Mouse (Mus musculus): ENCODE measurements around the gene Iqgap1.

The Iqgap1 gene

DNA sequence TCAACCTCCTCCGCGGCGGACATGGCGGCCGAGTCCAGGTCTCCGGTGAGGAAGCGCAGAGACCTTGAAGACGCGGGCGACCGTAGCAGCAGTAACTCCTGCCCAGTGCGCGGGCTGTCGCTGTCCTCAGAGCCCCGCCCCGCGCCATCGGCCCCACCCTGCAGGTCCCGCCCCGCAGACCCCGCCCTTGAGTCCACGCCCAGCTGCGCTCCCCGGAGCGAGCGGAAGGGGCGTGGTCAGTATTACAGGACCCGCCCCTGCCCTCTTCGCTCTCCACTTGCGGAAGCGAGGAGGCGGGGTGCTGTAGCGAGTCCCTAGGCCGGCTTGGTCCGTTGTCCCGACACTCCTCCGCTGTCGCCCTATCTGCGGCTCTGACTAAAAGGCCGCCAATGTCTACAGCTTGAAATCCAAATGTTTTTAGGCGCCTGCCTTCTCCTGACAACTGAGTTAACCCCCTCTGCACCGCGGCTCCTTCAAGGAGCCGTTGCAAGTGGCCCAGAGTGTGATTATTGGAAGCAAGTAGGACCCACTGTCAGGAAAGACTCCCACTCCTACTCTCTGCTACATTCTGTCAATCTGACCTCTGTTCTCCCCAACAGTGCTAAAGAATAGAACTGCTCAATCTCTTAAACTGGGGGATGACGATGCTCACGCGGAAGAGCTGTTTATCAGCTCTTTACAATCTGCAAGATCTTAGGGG lies 22.5 kb downstream of the Iqgap1 start:
- DNase-seq (ENCODE audit: low read depth, low spot score), result peak; percentile 98

- DNase-seq (ENCODE audit: low read depth, low spot score), result peak; percentile 46
These were observed 23.2 kb downstream of the Iqgap1 start for GRCm38 (mm10) chr7:80802412-80803160.

- DNase-seq (ENCODE audit: low read depth, low spot score), result no peak
These were observed 26.5 kb downstream of the Iqgap1 start for GRCm38 (mm10) chr7:80799307-80799706.

DNA sequence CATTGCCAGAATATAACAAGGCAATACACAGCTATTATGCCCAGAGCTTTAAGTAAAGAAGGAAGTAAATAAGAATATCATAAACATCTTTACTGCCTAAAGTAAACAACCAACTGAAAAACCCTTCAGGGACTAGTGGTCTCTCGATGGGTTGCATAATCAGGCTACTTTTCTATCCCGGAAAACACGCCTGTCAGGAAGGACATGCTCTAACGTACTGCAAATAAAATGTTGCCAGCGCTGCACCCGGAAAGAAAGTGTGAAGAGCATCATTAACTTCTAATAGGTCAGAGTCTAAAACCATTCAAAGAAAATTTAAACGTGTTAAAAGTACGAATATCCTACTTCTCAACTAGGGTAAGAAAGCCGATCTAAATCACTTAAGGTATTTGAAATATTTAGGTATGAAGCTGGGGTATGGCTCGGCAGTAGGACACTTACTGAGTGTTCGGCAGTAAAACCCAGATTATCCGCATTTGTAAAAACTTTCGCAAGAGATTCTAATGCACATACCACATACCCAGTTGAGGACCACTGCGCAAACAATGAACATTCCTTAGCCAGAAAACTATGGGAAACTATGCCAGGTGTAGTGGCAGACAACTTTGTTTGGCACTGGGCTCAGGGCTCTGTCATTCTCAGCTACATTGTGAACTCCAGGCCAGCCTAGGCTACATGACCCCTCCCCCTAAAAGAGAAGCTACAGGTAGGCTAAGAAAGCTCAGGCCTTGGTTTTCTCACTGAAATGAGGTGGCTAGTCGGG lies 28.8 kb downstream of the Iqgap1 start:
- DNase-seq (ENCODE audit: low read depth, low spot score), result no peak

DNA sequence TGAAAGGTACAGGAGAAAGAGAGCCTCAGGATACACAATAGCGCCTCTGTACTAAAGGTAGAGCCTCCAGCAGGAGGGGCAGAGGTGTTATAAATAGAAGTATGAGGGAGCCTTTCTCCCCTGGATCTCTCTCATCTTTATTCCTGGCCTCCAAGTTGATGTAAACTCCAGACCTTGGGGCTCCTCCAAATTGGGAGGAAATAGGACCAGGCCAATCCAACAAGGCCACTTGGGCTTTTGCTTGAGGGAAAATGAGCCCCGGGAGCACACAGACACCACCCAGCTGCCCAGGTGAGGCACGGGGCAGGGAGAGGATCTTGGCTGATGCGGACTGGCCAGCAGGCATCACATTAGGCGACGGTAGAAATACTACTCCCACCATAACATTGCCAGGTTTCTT lies 29.5 kb downstream of the Iqgap1 start:
- peak; percentile 56 for DNase-seq (ENCODE audit: low read depth, low spot score)

DNA sequence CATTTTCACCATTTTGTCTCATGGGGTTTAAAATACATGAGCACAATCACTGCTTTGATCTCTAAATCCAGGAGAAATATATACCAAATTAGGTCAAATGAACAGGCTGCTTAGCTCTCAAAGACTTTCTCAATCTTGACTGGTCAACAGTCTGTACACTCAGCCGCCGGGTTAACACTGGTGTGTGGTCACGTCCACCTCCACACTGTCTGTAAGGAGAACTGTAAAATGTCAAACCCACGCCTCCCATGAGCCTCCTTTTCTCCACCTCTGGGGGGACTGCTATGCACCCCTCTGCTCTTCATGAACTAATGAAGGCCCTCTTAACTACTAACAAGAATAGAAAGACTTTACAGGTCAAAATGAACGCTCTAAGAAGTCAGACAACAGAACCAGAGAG lies 36.2 kb downstream of the Iqgap1 start:
- no peak for DNase-seq (ENCODE audit: low read depth, low spot score)

DNA sequence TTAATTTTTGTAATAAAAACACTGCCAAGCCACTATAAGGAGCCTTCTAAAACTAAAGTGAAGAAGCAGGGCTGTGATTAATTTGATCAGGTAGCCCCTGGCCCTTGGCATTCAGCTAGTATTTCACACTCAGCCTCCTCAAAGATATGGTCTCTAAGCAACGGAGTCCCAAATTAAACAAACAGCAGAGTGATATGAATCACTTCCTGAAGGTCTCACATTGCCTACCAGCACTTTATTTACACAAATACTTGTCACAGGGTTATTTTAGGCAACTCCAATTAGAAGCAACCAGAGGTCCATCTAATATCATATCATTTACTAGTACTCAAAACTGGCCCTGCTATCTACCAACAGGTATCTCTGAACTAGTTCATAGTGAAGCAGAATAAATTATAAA lies 36.7 kb downstream of the Iqgap1 start:
- DNase-seq (ENCODE audit: low read depth, low spot score), result peak; percentile 43

GRCm38 (mm10) chr7:80788002-80788401 lies 37.8 kb downstream of the Iqgap1 start:
- no peak for DNase-seq (ENCODE audit: low read depth, low spot score)

DNA sequence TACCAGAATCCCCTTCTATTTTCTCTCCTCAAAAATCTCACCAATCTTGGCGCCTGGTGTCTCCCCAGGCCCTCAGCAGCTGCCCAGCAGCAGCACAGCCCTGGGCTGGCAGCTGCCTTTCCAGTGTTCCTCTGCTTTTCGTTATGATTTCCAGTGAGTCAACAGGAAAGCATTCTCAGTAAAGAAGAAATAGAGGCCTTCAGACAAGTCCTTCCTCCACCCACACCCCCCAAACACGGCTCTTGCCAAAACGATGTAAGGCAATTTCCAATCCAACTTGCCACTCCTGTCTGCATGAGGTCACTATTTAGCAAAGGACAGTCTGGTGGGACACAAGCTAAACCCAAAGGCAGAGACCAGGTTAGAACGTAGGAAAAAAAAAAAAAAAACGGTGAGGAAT lies 39.0 kb downstream of the Iqgap1 start:
- DNase-seq (ENCODE audit: low read depth, low spot score), result peak; percentile 58

GRCm38 (mm10) chr7:80783841-80784240 lies 41.9 kb downstream of the Iqgap1 start:
- DNase-seq (ENCODE audit: low read depth, low spot score), result no peak

- no peak for DNase-seq (ENCODE audit: low read depth, low spot score)
These were observed 43.3 kb downstream of the Iqgap1 start for GRCm38 (mm10) chr7:80782155-80783109.

DNA sequence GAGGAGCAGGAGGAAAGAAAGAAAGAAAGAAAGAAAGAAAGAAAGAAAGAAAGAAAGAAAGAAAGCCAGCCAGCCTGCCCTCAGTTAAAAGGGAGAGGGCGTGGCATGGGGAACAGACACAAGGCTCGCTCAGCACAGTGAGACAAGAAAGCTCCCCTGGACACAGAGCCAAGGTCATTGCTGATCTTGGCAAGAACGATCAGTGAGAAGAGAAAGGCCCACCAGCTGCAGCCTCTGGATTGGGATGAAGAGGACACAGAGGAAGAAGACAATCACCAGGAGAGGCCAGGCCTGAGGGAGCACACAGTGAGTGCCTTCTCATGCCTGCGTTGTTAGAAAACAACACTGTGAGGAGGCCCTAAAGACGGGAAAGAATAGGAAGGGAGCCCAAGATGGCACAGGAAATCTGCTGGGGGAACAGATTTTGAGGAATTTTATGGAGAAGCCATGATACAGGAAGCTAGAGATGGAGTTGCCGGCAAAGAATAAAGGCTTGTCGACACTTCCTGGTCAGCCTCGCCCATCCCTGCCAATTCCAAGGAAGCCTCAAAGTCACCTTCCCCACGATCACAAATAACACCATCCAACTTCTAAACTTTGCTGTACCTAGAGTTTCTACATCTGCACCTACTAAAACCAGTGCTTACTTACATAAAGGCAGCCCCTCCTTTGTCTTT lies 44.2 kb downstream of the Iqgap1 start:
- DNase-seq (ENCODE audit: low read depth, low spot score), result peak; percentile 61

- peak; percentile 71 for DNase-seq (ENCODE audit: low read depth, low spot score)
These were observed 46.7 kb downstream of the Iqgap1 start for GRCm38 (mm10) chr7:80778958-80779669.

- DNase-seq (ENCODE audit: low read depth, low spot score), result no peak
These were observed 47.4 kb downstream of the Iqgap1 start for GRCm38 (mm10) chr7:80778376-80778775.

DNA sequence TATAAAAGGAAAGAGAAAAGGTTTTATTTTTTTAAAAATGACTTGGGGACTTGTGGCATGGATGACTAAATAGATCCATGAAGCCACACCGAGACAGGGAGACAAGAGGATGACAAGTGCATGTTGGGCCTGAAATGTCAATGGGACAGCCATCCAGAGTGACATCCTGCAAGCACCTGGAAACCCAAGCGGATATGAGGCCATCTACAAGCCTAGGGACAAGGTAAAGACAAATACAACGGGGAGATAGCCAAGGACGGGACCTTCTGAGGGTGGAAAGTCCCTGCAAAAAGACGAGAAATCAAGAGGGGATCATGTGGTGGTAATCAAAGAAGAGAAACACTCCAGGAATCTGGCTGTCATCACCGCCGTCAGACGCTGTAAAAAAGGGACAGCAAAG lies 48.6 kb downstream of the Iqgap1 start:
- DNase-seq (ENCODE audit: low read depth, low spot score), result no peak

- DNase-seq (ENCODE audit: low read depth, low spot score), result no peak
These were observed 49.7 kb downstream of the Iqgap1 start for GRCm38 (mm10) chr7:80776090-80776489.

GRCm38 (mm10) chr7:80775448-80775904 lies 50.3 kb downstream of the Iqgap1 start:
- no peak for DNase-seq (ENCODE audit: low read depth, low spot score)

DNA sequence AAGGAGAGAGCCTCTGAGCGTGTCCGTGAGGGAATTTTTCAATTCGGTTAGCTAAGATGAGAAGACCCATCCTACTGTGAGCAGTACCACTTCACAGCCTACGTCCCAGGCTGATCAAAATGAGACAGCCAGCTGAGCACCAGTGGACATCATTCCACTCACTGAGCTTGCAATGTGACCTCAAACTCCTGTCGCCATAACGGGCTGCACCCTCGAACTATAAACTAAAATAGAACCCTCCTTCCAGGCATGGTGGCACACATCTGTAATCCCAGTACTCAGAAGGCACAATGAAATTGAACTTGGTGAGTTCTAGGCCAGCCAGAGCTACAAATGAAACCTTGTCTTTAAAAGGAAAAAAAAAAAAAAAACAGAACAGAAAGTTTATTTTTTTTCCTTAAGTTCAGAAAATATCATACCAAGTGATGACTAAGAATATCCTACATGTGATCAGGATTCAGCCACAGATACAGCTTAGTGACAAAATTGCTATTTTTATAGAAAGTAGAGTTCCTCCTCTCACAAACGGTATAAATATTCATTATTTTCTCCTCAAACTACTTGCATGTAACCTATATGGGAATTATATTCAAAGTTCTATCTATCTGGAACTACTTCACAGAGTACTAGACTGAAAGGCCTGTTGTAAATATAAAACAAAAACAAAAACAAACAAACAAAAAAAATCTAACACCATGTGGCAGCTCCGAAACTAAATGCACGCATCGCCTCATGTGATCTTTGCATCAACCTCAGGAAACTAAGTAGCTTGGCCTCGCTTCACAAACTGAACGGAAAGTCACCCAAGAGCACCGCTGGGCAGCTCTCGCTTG lies 50.9 kb downstream of the Iqgap1 start:
- DNase-seq (ENCODE audit: low read depth, low spot score), result no peak

Data from skeletal muscle tissue, adult 2 months (tissue).